Mouse (Mus musculus) ovary, adult 18-20 months (tissue): ENCODE data around the gene Rcn3.

ENCODE experiments used
- DNase-seq: peaks from one replicate; pipeline ENCODE4 v3.0.0; 2022; ENCODE audit warnings: low spot score, mixed read lengths

Rcn3 gene

GRCm38 (mm10) chr7:45073949-45074348 lies 18.1 kb downstream of the Rcn3 start:
- DNase-seq = no peak

- DNase-seq = no peak
Observed at GRCm38 (mm10) chr7:45073171-45073707, 18.8 kb downstream of the Rcn3 start.

- no peak for DNase-seq
Observed at GRCm38 (mm10) chr7:45072230-45072629, 19.8 kb downstream of the Rcn3 start.

GRCm38 (mm10) chr7:45069671-45070070 lies 22.4 kb downstream of the Rcn3 start:
- DNase-seq = no peak

- no peak for DNase-seq
Observed at GRCm38 (mm10) chr7:45068000-45068318, 24.1 kb downstream of the Rcn3 start.

GRCm38 (mm10) chr7:45067190-45067999 lies 24.6 kb downstream of the Rcn3 start:
- DNase-seq = no peak

- DNase-seq = peak; percentile 92
Observed at GRCm38 (mm10) chr7:45062239-45062835, 29.7 kb downstream of the Rcn3 start, which contains the start of the genes Nosip and Prrg2. TSS of gene Nosip (plus strand) at chr7:45062429. TSS of gene Prrg2 (minus strand) at chr7:45062677.

GRCm38 (mm10) chr7:45061532-45062075 lies 30.4 kb downstream of the Rcn3 start:
- no peak for DNase-seq

GRCm38 (mm10) chr7:45060632-45061122 lies 31.3 kb downstream of the Rcn3 start:
- DNase-seq = no peak

- DNase-seq = no peak
Observed at GRCm38 (mm10) chr7:45058607-45059571, 33.1 kb downstream of the Rcn3 start.

GRCm38 (mm10) chr7:45056972-45057348 lies 35.1 kb downstream of the Rcn3 start:
- peak; percentile 66 for DNase-seq

- DNase-seq = no peak
Observed at GRCm38 (mm10) chr7:45056329-45056971, 35.6 kb downstream of the Rcn3 start.

- peak; percentile 98 for DNase-seq
Observed at GRCm38 (mm10) chr7:45053931-45054510, 38.0 kb downstream of the Rcn3 start.

GRCm38 (mm10) chr7:45053117-45053930 lies 38.7 kb downstream of the Rcn3 start:
- peak; percentile 82 for DNase-seq

- DNase-seq = no peak
Observed at GRCm38 (mm10) chr7:45052862-45053116, 39.2 kb downstream of the Rcn3 start, which contains the start of gene Prr12. TSS of gene Prr12 (minus strand) at chr7:45052881.

- DNase-seq = no peak
Observed at GRCm38 (mm10) chr7:45052181-45052861, 39.7 kb downstream of the Rcn3 start.

- no peak for DNase-seq
Observed at GRCm38 (mm10) chr7:45051601-45051974, 40.4 kb downstream of the Rcn3 start.

- DNase-seq = peak; percentile 68
Observed at GRCm38 (mm10) chr7:45050945-45051600, 40.9 kb downstream of the Rcn3 start.
